Comparison of ENCODE assay signal across 30 mouse cellular contexts in genomic region chr9:70409743-70410142, GRCm38 (mm10).
"Had no signal": no experiment of that assay in that cellular context is flagged by ENCODE, and none has a peak within 500 bp of the region (broad histone marks: within the 10 kb centered on the region; RNA-seq: fewer than 3 reads in every experiment).

No protein-coding gene starts in this region.

- DNase-seq: left cerebral cortex, postnatal 4 days; liver; liver, embryonic 13.5 days; liver, postnatal 0 days; lung, adult 18-20 months; lung, adult 2 months; lung, postnatal 10 days; lung, postnatal 14 days; lung, postnatal 36 days; lung, postnatal 4 days; midbrain, embryonic 14.5 days had no signal

- H3K27ac ChIP-seq: limb, embryonic 10.5 days; limb, embryonic 12.5 days; limb, embryonic 13.5 days; limb, embryonic 15.5 days; liver, embryonic 12.5 days; liver, embryonic 13.5 days; liver, embryonic 14.5 days; liver, embryonic 15.5 days; lung, embryonic 15.5 days; macrophage; midbrain, embryonic 10.5 days; midbrain, embryonic 12.5 days; midbrain, embryonic 13.5 days; midbrain, embryonic 15.5 days had no signal

- H3K4me2 ChIP-seq: limb, embryonic 12.5 days; limb, embryonic 13.5 days; limb, embryonic 15.5 days; liver, embryonic 11.5 days; liver, embryonic 12.5 days; liver, embryonic 13.5 days; liver, embryonic 15.5 days; lung, embryonic 14.5 days; lung, embryonic 15.5 days; midbrain, embryonic 11.5 days; midbrain, embryonic 12.5 days; midbrain, embryonic 13.5 days; midbrain, embryonic 15.5 days had no signal

- H3K27me3 ChIP-seq: limb, embryonic 12.5 days; limb, embryonic 13.5 days; limb, embryonic 15.5 days; liver, embryonic 12.5 days; liver, embryonic 13.5 days; liver, embryonic 15.5 days; lung, embryonic 15.5 days; megakaryocyte, embryonic 14.5 days; midbrain, embryonic 12.5 days; midbrain, embryonic 13.5 days; midbrain, embryonic 15.5 days had no signal

- H3K9ac ChIP-seq: limb, embryonic 12.5 days; limb, embryonic 13.5 days; limb, embryonic 15.5 days; liver, embryonic 12.5 days; liver, embryonic 13.5 days; liver, embryonic 14.5 days; liver, embryonic 15.5 days; liver, postnatal 0 days; lung, embryonic 14.5 days; lung, embryonic 15.5 days; midbrain, embryonic 12.5 days; midbrain, embryonic 13.5 days; midbrain, embryonic 15.5 days had no signal

- H3K4me1 ChIP-seq: limb, embryonic 10.5 days; limb, embryonic 12.5 days; limb, embryonic 13.5 days; limb, embryonic 15.5 days; liver, embryonic 12.5 days; liver, embryonic 13.5 days; liver, embryonic 15.5 days; lung, embryonic 15.5 days; megakaryocyte, embryonic 14.5 days; midbrain, embryonic 10.5 days; midbrain, embryonic 12.5 days; midbrain, embryonic 13.5 days; midbrain, embryonic 15.5 days had no signal

- H3K4me3 ChIP-seq: limb, embryonic 10.5 days; limb, embryonic 12.5 days; limb, embryonic 13.5 days; limb, embryonic 15.5 days; liver, embryonic 12.5 days; liver, embryonic 13.5 days; liver, embryonic 15.5 days; lung, embryonic 15.5 days; megakaryocyte, embryonic 14.5 days; midbrain, embryonic 10.5 days; midbrain, embryonic 12.5 days; midbrain, embryonic 13.5 days; midbrain, embryonic 15.5 days; myocyte had no signal

- ATAC-seq: liver, embryonic 12.5 days; liver, postnatal 0 days; midbrain, embryonic 13.5 days; midbrain, embryonic 15.5 days; midbrain, embryonic 16.5 days had no signal

- H3K9me3 ChIP-seq: limb, embryonic 10.5 days; limb, embryonic 12.5 days; limb, embryonic 13.5 days; limb, embryonic 15.5 days; liver, embryonic 12.5 days; liver, embryonic 13.5 days; liver, embryonic 15.5 days; lung, embryonic 15.5 days; megakaryocyte, embryonic 14.5 days; midbrain, embryonic 10.5 days; midbrain, embryonic 12.5 days; midbrain, embryonic 13.5 days; midbrain, embryonic 15.5 days had no signal
